Mouse (Mus musculus) megakaryocyte, embryonic 14.5 days (primary cell): ENCODE data around the gene Clec1b.

Experiments
- FLI1 ChIP-seq: IDR thresholded peaks from 2 replicates; pipeline ENCODE4 v1.6.1; 2012; ENCODE audit warnings: low read length, inconsistent platforms, mixed read lengths
- GATA1 ChIP-seq: IDR thresholded peaks from 3 replicates; pipeline ENCODE4 v1.6.1; 2012; ENCODE audit warnings: mixed read lengths, low read length, inconsistent platforms, borderline replicate concordance

- TF ChIP-seq GATA1 (no peak), FLI1 (no peak)
Observed at GRCm38 (mm10) chr6:129423040-129423733, 26.1 kb downstream of the Clec1b start.
